Mouse (Mus musculus): ENCODE results near the gene Ptgs1. TPM values are rescaled to one million over a fixed set of nuclear protein-coding genes. Genes with fewer than 3 reads are reported as not detected.

The Ptgs1 gene
- polyA plus RNA-seq, 1 experiment, result 0.74 TPM

DNA sequence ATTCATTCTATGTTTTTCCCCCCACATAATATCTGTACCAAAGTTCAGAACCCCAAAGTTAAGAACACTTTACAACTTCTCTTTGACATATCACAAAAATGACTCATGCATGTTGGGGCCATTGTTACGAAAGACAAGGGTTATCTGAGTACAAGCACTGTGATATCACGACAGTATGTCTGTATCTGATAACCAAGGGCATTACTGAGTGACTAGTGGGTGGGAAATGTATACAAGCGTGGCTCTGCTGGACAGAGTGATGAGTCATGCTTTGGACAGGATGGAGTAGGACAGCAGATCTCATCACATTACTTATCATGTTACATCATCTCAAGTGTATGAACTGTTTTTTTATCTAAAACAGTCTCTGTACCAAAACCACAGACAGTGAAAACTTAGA lies 48.5 kb downstream of the Ptgs1 start:
- no peaks in the 10 kb centered on the region for H3K27me3 ChIP-seq (ENCODE audit: control insufficient read depth, insufficient read depth, low read length)
- no peak overlapping the region for H3K27ac ChIP-seq (ENCODE audit: control insufficient read depth, insufficient read depth, low read depth, low read length)
- H3K4me1 ChIP-seq (ENCODE audit: control insufficient read depth, insufficient read depth, low read length), result no peaks in the 10 kb centered on the region
- H3K4me3 ChIP-seq (ENCODE audit: control insufficient read depth, low read depth, low read length), result no peak overlapping the region
- TF ChIP-seq CTCF (IDR thresholded peaks at IDR 0.05; ENCODE audit: control insufficient read depth, insufficient read depth, insufficient replicate concordance, low read depth, low read length) (no peak), POLR2A (IDR thresholded peaks at IDR 0.05; ENCODE audit: control insufficient read depth, low read depth, low read length) (no peak)
- H3K36me3 ChIP-seq (ENCODE audit: control insufficient read depth, insufficient read depth, low read length), result no peaks in the 10 kb centered on the region

DNA sequence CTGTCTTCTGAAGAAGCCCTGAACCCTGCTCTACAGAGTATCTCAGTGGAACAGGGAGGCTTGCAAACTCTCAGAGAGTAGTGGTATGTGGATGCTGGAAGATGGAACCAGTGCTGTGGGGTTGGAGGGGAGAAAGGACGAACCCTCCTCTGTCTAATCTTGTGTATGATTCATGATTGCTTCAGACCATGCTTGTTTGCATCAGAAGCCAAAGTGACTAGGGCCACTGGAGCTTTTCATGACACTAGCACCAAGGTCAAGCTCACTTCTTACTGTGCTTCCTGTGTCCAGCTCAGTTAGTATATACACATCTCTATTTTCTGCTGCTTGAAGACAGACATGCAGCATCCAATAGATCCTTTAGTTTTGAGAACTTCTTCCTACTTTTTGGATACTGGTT lies 50.9 kb downstream of the Ptgs1 start:
- H3K27ac ChIP-seq (ENCODE audit: control insufficient read depth, insufficient read depth, low read depth, low read length), result no peak overlapping the region
- H3K4me1 ChIP-seq (ENCODE audit: control insufficient read depth, insufficient read depth, low read length), result no peaks in the 10 kb centered on the region
- H3K27me3 ChIP-seq (ENCODE audit: control insufficient read depth, insufficient read depth, low read length), result no peaks in the 10 kb centered on the region
- H3K4me3 ChIP-seq (ENCODE audit: control insufficient read depth, low read depth, low read length), result no peak overlapping the region
- TF ChIP-seq POLR2A (IDR thresholded peaks at IDR 0.05; ENCODE audit: control insufficient read depth, low read depth, low read length), result no peak
- no peak for TF ChIP-seq CTCF (IDR thresholded peaks at IDR 0.05; ENCODE audit: control insufficient read depth, insufficient read depth, insufficient replicate concordance, low read depth, low read length)
- H3K36me3 ChIP-seq (ENCODE audit: control insufficient read depth, insufficient read depth, low read length), result no peaks in the 10 kb centered on the region

DNA sequence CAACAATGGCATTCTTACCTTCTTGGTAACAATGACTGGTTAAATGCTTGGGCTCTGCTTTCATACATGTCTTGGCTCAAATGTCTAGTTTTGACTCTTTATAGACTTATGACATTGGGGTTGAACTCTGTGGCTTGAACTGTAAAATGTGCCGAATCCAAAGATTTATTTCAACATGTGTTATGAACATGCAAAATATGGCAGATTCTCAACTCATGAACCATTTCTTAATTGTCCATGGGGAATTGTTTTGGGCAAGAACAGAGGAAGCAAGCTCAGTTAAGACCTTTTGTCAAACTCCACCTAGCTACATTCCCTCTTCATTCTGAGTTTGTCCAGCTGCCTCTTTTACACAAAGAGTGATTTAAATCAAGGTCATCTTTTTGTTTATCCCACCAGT lies 52.1 kb downstream of the Ptgs1 start:
- no peaks in the 10 kb centered on the region for H3K4me1 ChIP-seq (ENCODE audit: control insufficient read depth, insufficient read depth, low read length)
- TF ChIP-seq POLR2A (IDR thresholded peaks at IDR 0.05; ENCODE audit: control insufficient read depth, low read depth, low read length), result no peak
- TF ChIP-seq CTCF (IDR thresholded peaks at IDR 0.05; ENCODE audit: control insufficient read depth, insufficient read depth, insufficient replicate concordance, low read depth, low read length), result no peak
- no peaks in the 10 kb centered on the region for H3K36me3 ChIP-seq (ENCODE audit: control insufficient read depth, insufficient read depth, low read length)
- no peak overlapping the region for H3K4me3 ChIP-seq (ENCODE audit: control insufficient read depth, low read depth, low read length)
- no peak overlapping the region for H3K27ac ChIP-seq (ENCODE audit: control insufficient read depth, insufficient read depth, low read depth, low read length)
- H3K27me3 ChIP-seq (ENCODE audit: control insufficient read depth, insufficient read depth, low read length), result no peaks in the 10 kb centered on the region

Other genes with a start within 250 kb of the Ptgs1 start
- gene Ndufa8, start 181.0 kb upstream of the Ptgs1 start, polyA plus RNA-seq (2012; rRNA removed), result 78.4 and 80.8 TPM in 2 replicates
- 492 and 524 TPM in 2 replicates for gene Morn5, start 181.0 kb upstream of the Ptgs1 start, polyA plus RNA-seq (2012; rRNA removed)
- 3.9 and 5.3 TPM in 2 replicates for gene Lhx6, start 125.0 kb upstream of the Ptgs1 start, polyA plus RNA-seq (2012; rRNA removed)
- gene Mrrf, start 94.0 kb upstream of the Ptgs1 start, polyA plus RNA-seq (2012; rRNA removed), result 70.8 and 78.5 TPM in 2 replicates
- 11.5 and 14.2 TPM in 2 replicates for gene Rbm18, start 93.7 kb upstream of the Ptgs1 start, polyA plus RNA-seq (2012; rRNA removed)
- not detected in 2 replicates for gene Olfr338, start 143.1 kb downstream of the Ptgs1 start, polyA plus RNA-seq (2012; rRNA removed)
- gene Olfr339, start 188.5 kb downstream of the Ptgs1 start, polyA plus RNA-seq (2012; rRNA removed), result not detected in 2 replicates
- gene Olfr340, start 222.2 kb downstream of the Ptgs1 start, polyA plus RNA-seq (2012; rRNA removed), result not detected in 2 replicates

Measured in testis, adult 2 months (tissue).